Mouse (Mus musculus) megakaryocyte-erythroid progenitor cell, adult 5-6 weeks (primary cell): Measurements from ENCODE around the gene Trabd2b. TPM values are rescaled to one million over a fixed set of nuclear protein-coding genes. Genes with fewer than 3 reads are reported as not detected.
A peak's percentile ranks its signal among the peaks of the same experiment; 100 is the strongest.

ENCODE experiments used
- ATAC-seq: replicated peaks from 2 replicates; pipeline ENCODE4 v1.8.0; 2016; ENCODE audit warnings: mild to moderate bottlenecking, inconsistent platforms; ENCODE audit not compliant: severe bottlenecking, poor library complexity, low FRiP score, low TSS enrichment
- total RNA-seq, 2 experiments: library from RNA; stranded (forward) in 1 of 2; stranded (reverse) in 1 of 2; fragments of 200-1000, 215-1000 nt in 1 of 2; fragments of >200 nt in 1 of 2; fragmentation: Nextera tagmentation in 1 of 2; gene quantifications; 2 replicates each; pipeline ENCODE4 v1.2.3; 2014 to 2017

Gene Trabd2b
- total RNA-seq, 2 experiments from 2014 or later: not detected

DNA sequence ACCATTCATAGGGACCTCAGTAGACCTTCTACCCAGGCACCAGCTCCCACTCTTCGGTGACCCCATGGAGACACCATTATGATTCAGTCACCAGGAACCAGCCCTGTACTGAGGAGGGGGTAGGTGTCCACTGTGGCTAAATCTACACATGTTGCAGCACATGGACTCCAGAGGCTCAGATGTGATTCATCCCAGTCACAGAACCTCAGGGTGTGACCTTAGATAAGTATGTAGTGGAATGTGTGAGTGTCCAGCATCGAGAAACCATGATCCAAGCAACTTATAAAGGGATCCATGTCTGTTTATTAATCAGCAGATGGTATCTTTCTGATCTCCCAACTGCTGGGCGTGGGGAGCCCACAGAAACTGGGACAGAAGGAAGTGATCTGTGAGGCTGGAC lies 18.2 kb upstream of the Trabd2b start:
- ATAC-seq: no peak

GRCm38 (mm10) chr4:114389653-114390052 lies 16.9 kb upstream of the Trabd2b start:
- no peak for ATAC-seq

DNA sequence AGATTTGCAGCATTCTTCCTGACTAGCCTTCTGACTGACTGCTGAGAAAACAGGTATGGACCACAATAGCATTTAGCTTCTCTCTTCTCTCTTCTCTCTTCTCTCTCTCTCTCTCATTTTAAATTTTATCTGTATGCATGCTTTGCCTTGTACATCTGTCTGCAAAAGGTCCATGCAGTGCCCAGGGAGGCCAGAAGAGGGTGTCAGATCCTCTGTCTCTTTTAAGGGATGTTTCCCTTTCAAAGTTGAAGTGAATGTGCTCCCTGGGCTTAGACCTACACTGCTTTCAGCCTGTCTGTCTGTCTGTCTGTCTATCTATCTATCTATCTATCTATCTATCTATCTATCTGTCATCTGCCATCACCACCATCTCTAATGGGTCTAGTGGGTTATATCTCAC lies 8.9 kb upstream of the Trabd2b start:
- ATAC-seq: 0 out of 2 replicates have a peak, but pooled peaks have one; percentile 37

DNA sequence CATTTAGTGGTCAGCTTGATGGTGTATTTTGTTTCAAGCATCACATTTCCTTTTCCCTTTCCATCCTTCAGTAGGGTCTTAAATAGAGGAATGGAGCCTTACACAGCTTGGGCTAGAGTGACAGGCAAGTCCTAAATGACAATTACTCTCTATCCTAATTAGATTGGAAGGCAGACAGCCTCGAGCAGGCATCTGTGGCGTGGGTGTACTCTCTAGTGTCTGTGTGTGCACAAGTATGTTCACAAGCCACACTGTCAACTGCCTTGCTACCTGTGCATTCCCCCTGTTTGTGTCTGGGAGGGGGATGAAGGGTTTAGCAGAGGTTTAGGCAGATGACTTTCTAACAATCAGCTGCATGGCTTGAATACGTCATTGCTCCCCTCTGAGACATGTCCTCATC lies 6.7 kb upstream of the Trabd2b start:
- ATAC-seq: no peak

DNA sequence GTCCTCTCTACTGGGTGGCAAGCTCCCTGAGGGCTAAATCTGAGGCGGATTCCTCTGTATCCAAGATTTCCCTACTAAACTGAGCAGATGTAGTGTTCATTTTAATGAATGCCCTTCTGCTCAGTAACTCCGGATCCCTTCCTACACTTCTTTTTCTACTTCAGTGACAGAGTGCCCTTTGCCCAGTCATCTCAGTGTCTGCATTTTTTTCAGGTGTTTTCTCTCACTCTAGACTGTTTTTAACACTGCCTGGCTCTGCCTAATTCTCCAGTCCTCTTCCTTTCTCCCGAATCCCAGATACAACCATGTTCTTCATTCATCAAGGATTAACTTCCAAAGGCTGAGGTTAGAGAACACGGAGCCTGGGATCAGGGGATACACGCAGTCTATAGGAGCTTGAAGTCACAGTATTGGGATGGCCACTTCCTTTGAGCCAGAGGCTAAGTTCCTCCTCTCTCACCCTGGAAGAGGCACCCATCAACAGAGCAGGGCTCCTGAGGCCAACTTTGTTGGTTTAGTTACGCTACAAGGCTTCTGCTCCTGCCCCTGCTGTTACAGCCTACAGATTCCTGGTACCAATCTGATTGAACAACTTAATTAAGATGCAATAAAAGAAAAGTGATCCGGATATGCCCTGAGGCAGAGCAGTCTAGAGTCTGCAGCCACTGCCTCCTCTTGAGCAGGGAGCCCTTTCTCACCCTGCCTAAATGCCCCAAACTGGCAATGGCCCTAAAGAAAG lies 4.4 kb upstream of the Trabd2b start:
- ATAC-seq: no peak

- ATAC-seq: peak; percentile 87
Measured at GRCm38 (mm10) chr4:114405682-114406354, 706 bp upstream of the Trabd2b start.

DNA sequence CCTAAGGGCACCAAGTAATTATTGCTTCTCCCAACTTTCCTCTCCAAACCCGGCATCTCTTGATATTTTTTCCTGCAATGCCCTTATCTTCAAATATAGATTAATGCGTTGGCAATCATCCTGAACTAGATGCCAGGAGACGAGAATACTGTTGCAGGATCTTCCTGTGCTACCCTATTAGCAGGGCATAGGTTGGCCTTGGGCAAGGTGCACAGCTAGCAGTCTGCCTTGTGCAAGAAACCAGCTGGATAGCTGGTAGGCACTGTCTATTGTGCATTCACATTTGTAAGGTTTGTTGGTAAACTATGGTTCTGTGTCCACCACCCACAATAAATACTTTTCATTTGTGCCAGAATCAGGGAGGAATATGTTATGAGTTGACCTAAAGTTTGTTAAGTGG lies 992 bp downstream of the Trabd2b start:
- ATAC-seq: no peak

GRCm38 (mm10) chr4:114408298-114408697 lies 1.8 kb downstream of the Trabd2b start:
- no peak for ATAC-seq

DNA sequence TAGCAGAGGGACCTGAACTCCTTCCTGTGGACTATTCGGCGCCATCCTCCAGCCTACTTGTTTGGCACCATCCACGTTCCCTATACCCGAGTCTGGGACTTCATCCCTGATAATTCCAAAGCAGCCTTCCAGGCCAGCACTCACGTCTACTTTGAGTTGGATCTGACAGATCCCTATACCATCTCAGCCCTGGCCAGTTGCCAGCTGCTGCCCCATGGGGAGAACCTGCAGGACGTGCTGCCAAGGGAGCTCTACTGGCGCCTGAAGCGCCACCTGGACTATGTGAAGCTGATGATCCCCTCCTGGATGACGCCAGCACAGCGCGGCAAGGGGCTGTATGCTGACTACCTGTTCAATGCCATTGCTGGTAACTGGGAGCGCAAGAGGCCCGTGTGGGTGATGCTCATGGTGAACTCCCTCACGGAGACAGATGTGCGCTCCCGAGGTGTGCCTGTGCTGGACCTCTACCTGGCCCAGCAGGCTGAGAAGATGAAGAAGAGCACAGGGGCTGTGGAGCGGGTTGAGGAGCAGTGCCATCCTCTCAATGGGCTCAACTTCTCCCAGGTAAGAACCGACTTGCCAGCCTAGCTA lies 2.5 kb downstream of the Trabd2b start:
- no peak for ATAC-seq

DNA sequence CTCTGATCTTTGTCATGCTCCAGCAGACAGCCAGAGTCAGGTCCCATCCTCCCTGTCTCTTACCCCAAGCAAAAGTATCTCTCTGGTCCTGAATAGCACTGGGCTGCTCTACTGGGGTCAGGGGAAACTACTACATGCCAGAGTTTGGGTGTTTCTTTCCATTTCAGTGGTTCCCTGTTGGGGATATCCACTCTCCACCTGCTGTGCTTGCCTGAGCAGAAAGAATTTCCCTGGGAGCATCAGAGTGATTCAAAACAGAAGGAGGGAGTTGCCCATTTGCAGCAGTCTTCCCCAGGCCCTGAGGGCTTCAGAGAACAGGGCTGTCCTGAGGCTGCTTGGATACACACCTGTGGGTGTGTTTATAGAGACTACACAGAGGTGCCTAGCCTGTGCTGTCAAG lies 3.0 kb downstream of the Trabd2b start:
- no peak for ATAC-seq

- no peak for ATAC-seq
Measured at GRCm38 (mm10) chr4:114410026-114410425, 3.5 kb downstream of the Trabd2b start.

GRCm38 (mm10) chr4:114410443-114410842 lies 3.9 kb downstream of the Trabd2b start:
- no peak for ATAC-seq

- no peak for ATAC-seq
Measured at GRCm38 (mm10) chr4:114410958-114411661, 4.6 kb downstream of the Trabd2b start.

GRCm38 (mm10) chr4:114411846-114412390 lies 5.4 kb downstream of the Trabd2b start:
- no peak for ATAC-seq

- no peak for ATAC-seq
Measured at GRCm38 (mm10) chr4:114415925-114416645, 9.6 kb downstream of the Trabd2b start.

- ATAC-seq: no peak
Measured at GRCm38 (mm10) chr4:114420154-114420553, 13.6 kb downstream of the Trabd2b start.

- no peak for ATAC-seq
Measured at GRCm38 (mm10) chr4:114423084-114423483, 16.6 kb downstream of the Trabd2b start.

DNA sequence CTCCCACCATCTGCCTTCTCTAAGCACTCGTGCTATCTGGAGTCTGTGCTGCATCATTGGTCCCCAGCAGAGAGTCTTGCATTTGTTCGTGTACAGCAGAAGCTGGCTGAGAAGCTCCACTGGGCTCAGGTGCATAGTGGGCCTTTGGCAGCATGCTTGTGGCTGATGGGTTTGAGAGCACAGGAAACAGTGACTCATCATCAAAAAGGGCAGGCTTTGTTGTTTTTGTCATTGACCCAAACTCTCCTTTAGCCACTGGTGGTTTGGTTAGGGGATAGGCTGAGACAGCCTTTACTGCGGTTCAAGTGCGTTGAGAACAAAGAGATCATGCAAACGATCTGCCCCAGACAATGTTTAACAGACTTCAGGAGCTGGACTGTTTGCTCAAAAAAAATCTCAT lies 19.3 kb downstream of the Trabd2b start:
- ATAC-seq: no peak

DNA sequence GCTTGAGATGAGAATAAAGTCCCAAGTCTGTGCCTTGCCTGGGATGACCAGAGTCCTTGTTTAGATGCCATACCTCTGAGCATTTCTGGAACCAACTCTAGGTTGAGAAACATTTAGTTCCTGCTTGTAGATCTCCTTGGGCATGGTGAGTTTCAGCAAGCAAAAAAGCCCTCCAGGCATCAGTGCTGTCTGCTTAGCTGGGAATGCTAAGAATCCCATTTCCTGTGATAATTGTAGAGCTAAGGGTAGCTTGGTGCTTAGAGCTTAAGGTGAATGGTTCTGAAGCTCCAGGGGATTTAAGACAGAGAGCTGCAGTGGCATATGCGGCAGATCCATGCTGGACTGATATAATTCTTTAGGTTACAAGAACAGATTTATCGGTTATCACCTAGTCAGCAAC lies 26.2 kb downstream of the Trabd2b start:
- no peak for ATAC-seq
